Mouse (Mus musculus) urinary bladder, postnatal 4 days (tissue): Measurements from ENCODE around the gene Lmx1a.

Experiments
- DNase-seq, 2 experiments: peaks; one replicate each; pipeline ENCODE4 v3.0.0; 2021 to 2022; ENCODE audit warnings: low spot score in 2 of 2

Lmx1a gene

GRCm38 (mm10) chr1:167888120-167888519 lies 199.1 kb downstream of the Lmx1a start:
- no peak for DNase-seq

DNA sequence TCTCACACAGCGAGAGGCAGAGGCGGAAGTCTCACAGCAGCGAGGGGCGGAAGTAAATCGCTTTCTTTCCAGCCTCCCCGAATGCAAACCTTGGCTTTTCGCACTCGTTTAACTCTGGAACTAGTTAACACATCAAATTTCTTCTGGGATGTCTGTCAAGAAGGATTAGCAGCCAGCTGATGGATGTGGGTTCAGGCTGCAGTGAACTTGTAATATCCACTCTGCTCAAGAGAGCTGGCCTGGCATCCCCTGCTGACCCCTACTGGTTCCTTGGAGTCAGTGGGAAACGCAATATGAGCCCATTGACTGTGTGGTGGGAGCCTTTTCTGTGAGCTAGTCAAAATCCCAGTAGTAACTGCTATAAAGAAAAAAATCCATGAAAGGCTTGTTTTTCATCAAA lies 199.8 kb downstream of the Lmx1a start:
- DNase-seq = no peak

DNA sequence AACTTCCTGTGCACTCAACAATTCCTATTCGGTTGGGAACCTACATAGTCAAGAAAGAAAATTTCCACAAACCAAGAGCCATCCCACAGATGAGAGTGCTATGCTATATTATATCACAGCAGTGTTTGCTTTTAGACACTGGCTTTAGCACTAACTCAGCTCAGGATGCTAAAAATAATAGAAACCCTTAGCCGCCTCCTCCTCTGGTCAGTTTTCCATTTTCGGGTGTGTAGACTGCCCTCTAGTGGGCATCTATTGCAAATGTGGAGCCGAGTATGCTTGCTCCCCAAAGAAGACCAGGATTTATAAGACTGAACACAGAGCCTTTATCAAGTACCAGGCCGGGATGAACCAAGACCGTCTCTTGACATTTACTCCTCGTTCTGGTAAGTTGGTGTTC lies 207.2 kb downstream of the Lmx1a start:
- no peak for DNase-seq
